13 mouse cellular contexts compared by ENCODE assay signal in genomic region chr19:56346016-56346415, GRCm38 (mm10). TPM values are rescaled to one million over a fixed set of nuclear protein-coding genes. Genes with fewer than 3 reads are reported as not detected.
A peak's percentile ranks its signal among the peaks of the same experiment; 100 is the strongest.
DNase-seq lines count a peak whose midpoint lies in the region; ATAC-seq lines count a peak whose summit lies in the region.
"Had no signal": no experiment of that assay in that cellular context is flagged by ENCODE, and none has a peak within 500 bp of the region (broad histone marks: within the 10 kb centered on the region; RNA-seq: fewer than 3 reads in every experiment).

No protein-coding gene starts in this region.

- H3K4me2 ChIP-seq in hindbrain, embryonic 14.5 days (replicated peaks): no peak overlapping the region
- H3K4me2 ChIP-seq in hindbrain, embryonic 13.5 days: no peak overlapping the region
- no peak overlapping the region for H3K4me2 ChIP-seq in midbrain, embryonic 11.5 days
- no peak overlapping the region for H3K4me2 ChIP-seq in midbrain, embryonic 15.5 days
- H3K4me2 ChIP-seq: heart, embryonic 15.5 days; midbrain, embryonic 13.5 days had no signal

- H3K4me1 ChIP-seq in hindbrain, embryonic 14.5 days (replicated peaks; ENCODE audit: control insufficient read depth, insufficient read depth, low read length): peaks cover 11% of the 10 kb centered on the region; the same call in 1 of the 2 replicates
- peaks cover 20% of the 10 kb centered on the region for H3K4me1 ChIP-seq in hindbrain, embryonic 13.5 days (replicated peaks)
- H3K4me1 ChIP-seq in midbrain, embryonic 11.5 days (ENCODE audit: control insufficient read depth, insufficient read depth, low read length): peaks cover 9% of the 10 kb centered on the region
- peaks cover 20% of the 10 kb centered on the region for H3K4me1 ChIP-seq in midbrain, embryonic 15.5 days
- H3K4me1 ChIP-seq: heart, embryonic 15.5 days had no signal

- no peak overlapping the region for H3K9ac ChIP-seq in hindbrain, embryonic 14.5 days
- H3K9ac ChIP-seq in hindbrain, embryonic 13.5 days: no peak overlapping the region
- no peak overlapping the region for H3K9ac ChIP-seq in midbrain, embryonic 11.5 days (ENCODE audit: low read length)
- H3K9ac ChIP-seq in midbrain, embryonic 15.5 days: no peak overlapping the region
- H3K9ac ChIP-seq: heart, embryonic 15.5 days; midbrain, embryonic 13.5 days had no signal

- no peak for ATAC-seq in hindbrain, embryonic 14.5 days (ENCODE audit: low FRiP score)
- ATAC-seq in hindbrain, embryonic 13.5 days (ENCODE audit: low FRiP score): no peak
- ATAC-seq in midbrain, embryonic 11.5 days (ENCODE audit: low FRiP score): no peak
- ATAC-seq in midbrain, embryonic 15.5 days (replicated peaks): no peak
- ATAC-seq: midbrain, embryonic 13.5 days had no signal

- no peaks in the 10 kb centered on the region for H3K36me3 ChIP-seq in hindbrain, embryonic 14.5 days (replicated peaks; ENCODE audit: control insufficient read depth, insufficient read depth)
- H3K36me3 ChIP-seq in hindbrain, embryonic 13.5 days: no peaks in the 10 kb centered on the region
- H3K36me3 ChIP-seq in midbrain, embryonic 11.5 days (ENCODE audit: control insufficient read depth, insufficient read depth, low read length): no peaks in the 10 kb centered on the region
- no peaks in the 10 kb centered on the region for H3K36me3 ChIP-seq in midbrain, embryonic 15.5 days (replicated peaks)
- H3K36me3 ChIP-seq: forebrain, embryonic 10.5 days; midbrain, embryonic 13.5 days had no signal

- no peak overlapping the region for H3K4me3 ChIP-seq in hindbrain, embryonic 14.5 days (replicated peaks; ENCODE audit: low read length)
- no peak overlapping the region for H3K4me3 ChIP-seq in hindbrain, embryonic 13.5 days
- no peak overlapping the region for H3K4me3 ChIP-seq in midbrain, embryonic 11.5 days (ENCODE audit: low read depth, low read length)
- no peak overlapping the region for H3K4me3 ChIP-seq in midbrain, embryonic 15.5 days
- H3K4me3 ChIP-seq: forebrain, embryonic 10.5 days; heart, embryonic 15.5 days; midbrain, embryonic 13.5 days had no signal

- WGBS in hindbrain, embryonic 14.5 days: 81% methylated on average over 3 of the region's 3 CpGs
- 82% methylated on average over 3 of the region's 3 CpGs for WGBS in hindbrain, embryonic 13.5 days
- 89% methylated on average over 3 of the region's 3 CpGs for WGBS in midbrain, embryonic 11.5 days
- 83% methylated on average over 3 of the region's 3 CpGs for WGBS in midbrain, embryonic 15.5 days

- H3K9me3 ChIP-seq in hindbrain, embryonic 14.5 days (ENCODE audit: control insufficient read depth, low read length): no peaks in the 10 kb centered on the region
- no peaks in the 10 kb centered on the region for H3K9me3 ChIP-seq in hindbrain, embryonic 13.5 days
- H3K9me3 ChIP-seq in midbrain, embryonic 11.5 days (ENCODE audit: control insufficient read depth, low read length): no peaks in the 10 kb centered on the region
- H3K9me3 ChIP-seq in midbrain, embryonic 15.5 days: no peaks in the 10 kb centered on the region
- H3K9me3 ChIP-seq: forebrain, embryonic 10.5 days; heart, embryonic 15.5 days; midbrain, embryonic 13.5 days had no signal

- no peak overlapping the region for H3K27ac ChIP-seq in hindbrain, embryonic 14.5 days
- no peak overlapping the region for H3K27ac ChIP-seq in hindbrain, embryonic 13.5 days
- H3K27ac ChIP-seq in midbrain, embryonic 11.5 days (ENCODE audit: low read depth, low read length): no peak overlapping the region
- H3K27ac ChIP-seq in midbrain, embryonic 15.5 days: no peak overlapping the region
- H3K27ac ChIP-seq: heart, embryonic 15.5 days had no signal

- H3K27me3 ChIP-seq in hindbrain, embryonic 14.5 days (ENCODE audit: control insufficient read depth, insufficient read depth, low read length): no peaks in the 10 kb centered on the region
- peaks cover 24% of the 10 kb centered on the region; the same call in 1 of the 2 replicates for H3K27me3 ChIP-seq in hindbrain, embryonic 13.5 days
- H3K27me3 ChIP-seq in midbrain, embryonic 11.5 days (ENCODE audit: control insufficient read depth, insufficient read depth, low read length): no peaks in the 10 kb centered on the region; the same call in 1 of the 2 replicates
- no peaks in the 10 kb centered on the region for H3K27me3 ChIP-seq in midbrain, embryonic 15.5 days (replicated peaks)
- H3K27me3 ChIP-seq: heart, embryonic 15.5 days had no signal

- DNase-seq in hindbrain, embryonic 14.5 days (ENCODE audit: low spot score): peak; percentile 68
- DNase-seq in midbrain, embryonic 11.5 days (ENCODE audit: low spot score, missing footprints): peak; percentile 85
- DNase-seq in ZHBTc4 (ENCODE audit: low read depth, low spot score): peak; percentile 64
- peak; percentile 75 for DNase-seq in retina, embryonic 14.5 days (ENCODE audit: low spot score)
- no peak for DNase-seq in urinary bladder, postnatal 25 days (ENCODE audit: low spot score)
- no peak for DNase-seq in gastrocnemius, postnatal 25 days
- DNase-seq: spleen, adult 18-20 months had no signal

RNA-seq across cellular contexts. Expression of gene Nrap, which starts 43.8 kb away (rescaled TPM):
- 0.17 and 0.24 TPM in 2 replicates for polyA plus RNA-seq in hindbrain, embryonic 14.5 days (2014; fragmentation: Nextera tagmentation; extraction: Ambion mirVana)
- polyA plus RNA-seq in hindbrain, embryonic 13.5 days (2015; fragmentation: Nextera tagmentation; extraction: Ambion mirVana): 0.25 and 0.49 TPM in 2 replicates
- 0.16 and 0.29 TPM in 2 replicates for polyA plus RNA-seq in midbrain, embryonic 11.5 days (2014; fragmentation: Nextera tagmentation; extraction: Ambion mirVana)
- polyA plus RNA-seq in midbrain, embryonic 15.5 days (2015; fragmentation: Nextera tagmentation; extraction: Ambion mirVana): 0.49 and 0.56 TPM in 2 replicates
- 1,000 to 10,000 TPM in 1 of 2 experiments, 100 to 1,000 TPM in 1; 752 to 1,010 TPM for total RNA-seq in gastrocnemius, postnatal 25 days (2021)

RNA-seq across cellular contexts. Expression of gene Casp7, which starts 50.9 kb away (rescaled TPM):
- 18.4 and 18.5 TPM in 2 replicates for polyA plus RNA-seq in hindbrain, embryonic 14.5 days (2014; fragmentation: Nextera tagmentation; extraction: Ambion mirVana)
- polyA plus RNA-seq in hindbrain, embryonic 13.5 days (2015; fragmentation: Nextera tagmentation; extraction: Ambion mirVana): 16.0 and 18.3 TPM in 2 replicates
- polyA plus RNA-seq in midbrain, embryonic 11.5 days (2014; fragmentation: Nextera tagmentation; extraction: Ambion mirVana): 13.9 and 20.3 TPM in 2 replicates
- polyA plus RNA-seq in midbrain, embryonic 15.5 days (2015; fragmentation: Nextera tagmentation; extraction: Ambion mirVana): 22.0 and 23.5 TPM in 2 replicates
- 1 to 10 TPM; 4.1 to 5.3 TPM for total RNA-seq in gastrocnemius, postnatal 25 days (2021)

RNA-seq across cellular contexts. Expression of gene Habp2, which starts 59.1 kb away (rescaled TPM):
- not detected in 2 replicates for polyA plus RNA-seq in hindbrain, embryonic 14.5 days (2014; fragmentation: Nextera tagmentation; extraction: Ambion mirVana)
- 0.09 TPM in 1 of 2 replicates, not detected in the other for polyA plus RNA-seq in hindbrain, embryonic 13.5 days (2015; fragmentation: Nextera tagmentation; extraction: Ambion mirVana)
- polyA plus RNA-seq in midbrain, embryonic 11.5 days (2014; fragmentation: Nextera tagmentation; extraction: Ambion mirVana): not detected in 2 replicates
- 0.10 and 0.20 TPM in 2 replicates for polyA plus RNA-seq in midbrain, embryonic 15.5 days (2015; fragmentation: Nextera tagmentation; extraction: Ambion mirVana)
- total RNA-seq in gastrocnemius, postnatal 25 days (2021): not detected
- total RNA-seq: left cerebral cortex, adult 18-20 months had no signal
- polyA plus RNA-seq: forebrain, embryonic 10.5 days had no signal

Comparison
In these comparisons a context has a peak if more than half of its experiments do, and no peak if none do; other contexts are left out.
1. DNase-seq: peak in hindbrain, embryonic 14.5 days (single experiment), midbrain, embryonic 11.5 days (single experiment), ZHBTc4 (single experiment) and retina, embryonic 14.5 days (single experiment); none in urinary bladder, postnatal 25 days (single experiment) and gastrocnemius, postnatal 25 days (single experiment).